Mouse (Mus musculus) thymus, adult 2 months (tissue): ENCODE measurements at regions not wholly inside any gene's neighbourhood (a gene's known extent, or its start where the extent isn't known, plus 50 kb on each side); places are given as distances from the start of the nearest gene placed in this dataset.

Experiments used
- CTCF ChIP-seq: fragments of 200-500 bp; IDR thresholded peaks from 2 replicates; pipeline ENCODE4 v1.5.1; 2012; ENCODE audit warnings: mild to moderate bottlenecking, control low read depth, low read length, moderate library complexity, borderline replicate concordance; ENCODE audit not compliant: control insufficient read depth, poor library complexity, insufficient read depth; ENCODE audit errors: extremely low read depth
- POLR2A ChIP-seq: fragments of 200-500 bp; IDR thresholded peaks from 2 replicates; pipeline ENCODE4 v1.6.1; 2012; ENCODE audit warnings: mild to moderate bottlenecking, low read length, control low read depth, moderate library complexity; ENCODE audit not compliant: control insufficient read depth, poor library complexity, insufficient read depth; ENCODE audit errors: extremely low read depth

GRCm38 (mm10) chr16:12644621-12645020 lies 464.9 kb upstream of the Ercc4 start:
- TF ChIP-seq CTCF (no peak), POLR2A (no peak)
